Mouse (Mus musculus): ENCODE results near the gene Gm45808.
"Not testable (repeated sequence)": the region's sequence is repeated elsewhere in the genome, so short reads cannot be mapped to it uniquely, and the experiment has no call there.

The Gm45808 gene

GRCm38 (mm10) chr7:45509181-45509882, 22.7 kb upstream of the Gm45808 start:
- peak; percentile 50 for DNase-seq

- no peak for DNase-seq
Observed at GRCm38 (mm10) chr7:45508561-45508960, 21.9 kb upstream of the Gm45808 start.

- no peak for DNase-seq
Observed at GRCm38 (mm10) chr7:45507583-45507982, 21.0 kb upstream of the Gm45808 start.

- no peak for DNase-seq
Observed at GRCm38 (mm10) chr7:45498427-45498826, 11.8 kb upstream of the Gm45808 start.

- no peak for DNase-seq
Observed at GRCm38 (mm10) chr7:45494548-45494947, 7.9 kb upstream of the Gm45808 start.

GRCm38 (mm10) chr7:45492951-45493350, 6.3 kb upstream of the Gm45808 start:
- DNase-seq, result no peak

GRCm38 (mm10) chr7:45492225-45492844, 5.7 kb upstream of the Gm45808 start:
- DNase-seq, result no peak

GRCm38 (mm10) chr7:45491264-45491663, 4.7 kb upstream of the Gm45808 start:
- DNase-seq, result no peak

GRCm38 (mm10) chr7:45490822-45491221, 4.2 kb upstream of the Gm45808 start:
- DNase-seq, result no peak

GRCm38 (mm10) chr7:45489578-45489977, 3.0 kb upstream of the Gm45808 start:
- no peak for DNase-seq

GRCm38 (mm10) chr7:45488293-45489204, 1.9 kb upstream of the Gm45808 start, which contains the start of gene Dhdh:
Gene Dhdh (minus strand): TSS chr7:45488805.
- DNase-seq, result peak; percentile 60

GRCm38 (mm10) chr7:45487861-45488292, 1.3 kb upstream of the Gm45808 start:
- DNase-seq, result no peak

GRCm38 (mm10) chr7:45486158-45486557, 453 bp downstream of the Gm45808 start:
- DNase-seq, result no peak

GRCm38 (mm10) chr7:45484985-45485384, 1.6 kb downstream of the Gm45808 start:
- DNase-seq, result not testable (repeated sequence)

GRCm38 (mm10) chr7:45482166-45482565, 4.4 kb downstream of the Gm45808 start:
- no peak for DNase-seq

- peak; percentile 82 for DNase-seq
Observed at GRCm38 (mm10) chr7:45481374-45481927, 5.2 kb downstream of the Gm45808 start, which contains the start of gene Tulp2. Gene Tulp2 (plus strand): TSS chr7:45481877.

- not testable (repeated sequence) for DNase-seq
Observed at GRCm38 (mm10) chr7:45480310-45480709, 6.3 kb downstream of the Gm45808 start.

- DNase-seq, result no peak
Observed at GRCm38 (mm10) chr7:45478774-45479173, 7.8 kb downstream of the Gm45808 start.

GRCm38 (mm10) chr7:45477003-45477402, 9.6 kb downstream of the Gm45808 start:
- DNase-seq, result peak; percentile 81

GRCm38 (mm10) chr7:45476453-45476852, 10.2 kb downstream of the Gm45808 start:
- DNase-seq, result no peak

- DNase-seq, result no peak
Observed at GRCm38 (mm10) chr7:45475291-45475969, 11.2 kb downstream of the Gm45808 start.

GRCm38 (mm10) chr7:45470869-45471268, 15.7 kb downstream of the Gm45808 start:
- peak; percentile 87 for DNase-seq

All from thymus, postnatal 4 days (tissue).